Mouse (Mus musculus) WW6 (cell line): ENCODE results near the gene Kit.

ENCODE experiments used
- DNase-seq: peaks from one replicate; pipeline ENCODE4 v3.0.0-alpha.2; 2013; ENCODE audit warnings: low read depth, low spot score

Kit gene

GRCm38 (mm10) chr5:75574852-75575566 lies at the start of gene Kit:
Gene Kit (plus strand): TSS chr5:75574916.
- peak; percentile 75 for DNase-seq

GRCm38 (mm10) chr5:75536156-75536555 lies 38.6 kb upstream of the Kit start:
- DNase-seq: no peak

GRCm38 (mm10) chr5:75537717-75538116 lies 37.0 kb upstream of the Kit start:
- DNase-seq: no peak

- no peak for DNase-seq
Measured at GRCm38 (mm10) chr5:75538458-75538857, 36.3 kb upstream of the Kit start.

GRCm38 (mm10) chr5:75539098-75539497 lies 35.6 kb upstream of the Kit start:
- no peak for DNase-seq

- no peak for DNase-seq
Measured at GRCm38 (mm10) chr5:75543757-75544156, 31.0 kb upstream of the Kit start.

- no peak for DNase-seq
Measured at GRCm38 (mm10) chr5:75544472-75545264, 30.0 kb upstream of the Kit start.

- DNase-seq: no peak
Measured at GRCm38 (mm10) chr5:75545265-75545643, 29.5 kb upstream of the Kit start.

- DNase-seq: no peak
Measured at GRCm38 (mm10) chr5:75553021-75553420, 21.7 kb upstream of the Kit start.

- no peak for DNase-seq
Measured at GRCm38 (mm10) chr5:75557636-75558035, 17.1 kb upstream of the Kit start.

- DNase-seq: no peak
Measured at GRCm38 (mm10) chr5:75559291-75559690, 15.4 kb upstream of the Kit start.

- DNase-seq: no peak
Measured at GRCm38 (mm10) chr5:75561231-75561630, 13.5 kb upstream of the Kit start.

GRCm38 (mm10) chr5:75574151-75574851 lies 415 bp upstream of the Kit start:
- no peak for DNase-seq

GRCm38 (mm10) chr5:75575567-75576515 lies 1.1 kb downstream of the Kit start:
- DNase-seq: no peak

GRCm38 (mm10) chr5:75576741-75577140 lies 2.0 kb downstream of the Kit start:
- no peak for DNase-seq

GRCm38 (mm10) chr5:75578141-75578540 lies 3.4 kb downstream of the Kit start:
- DNase-seq: no peak

- no peak for DNase-seq
Measured at GRCm38 (mm10) chr5:75579244-75579643, 4.5 kb downstream of the Kit start.

GRCm38 (mm10) chr5:75579646-75580268 lies 5.0 kb downstream of the Kit start:
- no peak for DNase-seq

- no peak for DNase-seq
Measured at GRCm38 (mm10) chr5:75581926-75582325, 7.2 kb downstream of the Kit start.

- no peak for DNase-seq
Measured at GRCm38 (mm10) chr5:75587781-75588180, 13.1 kb downstream of the Kit start.
